Mouse (Mus musculus): ENCODE data around the gene Acp7. TPM values are rescaled to one million over a fixed set of nuclear protein-coding genes. Genes with fewer than 3 reads are reported as not detected.

The Acp7 gene
- polyA plus RNA-seq, 1 experiment from 2014 or later = 0.06 TPM

GRCm38 (mm10) chr7:28570291-28570981, 60.7 kb downstream of the Acp7 start:
- peak; percentile 84 for ATAC-seq
- Histone ChIP-seq H3K9me3 (no peaks in the 10 kb centered on the region), H3K36me3 (peaks cover 28% of the 10 kb centered on the region), H3K4me1 (replicated peaks) (peaks cover 48% of the 10 kb centered on the region), H3K9ac (peak overlapping the region; percentile 17), H3K27ac (peak overlapping the region; percentile 91), H3K4me2 (replicated peaks) (peak overlapping the region; percentile 49), H3K4me3 (replicated peaks) (no peak overlapping the region), H3K27me3 (replicated peaks) (no peaks in the 10 kb centered on the region)
- 53% methylated on average over 12 of the region's 12 CpGs for WGBS

GRCm38 (mm10) chr7:28568253-28568652, 62.9 kb downstream of the Acp7 start:
- no peak overlapping the region for H3K4me2 ChIP-seq (replicated peaks)
- H3K27me3 ChIP-seq (replicated peaks) = no peaks in the 10 kb centered on the region
- H3K9ac ChIP-seq = no peak overlapping the region
- no peak overlapping the region for H3K27ac ChIP-seq
- H3K36me3 ChIP-seq = peaks cover 45% of the 10 kb centered on the region
- ATAC-seq = no peak
- H3K4me1 ChIP-seq (replicated peaks) = peaks cover 38% of the 10 kb centered on the region
- no peak overlapping the region for H3K4me3 ChIP-seq (replicated peaks)
- H3K9me3 ChIP-seq = no peaks in the 10 kb centered on the region

- H3K27ac ChIP-seq = no peak overlapping the region
- WGBS = 90% methylated on average over 4 of the region's 4 CpGs
- no peaks in the 10 kb centered on the region for H3K9me3 ChIP-seq
- peaks cover 48% of the 10 kb centered on the region for H3K36me3 ChIP-seq
- H3K4me2 ChIP-seq (replicated peaks) = no peak overlapping the region
- no peak overlapping the region for H3K4me3 ChIP-seq (replicated peaks)
- H3K4me1 ChIP-seq (replicated peaks) = peaks cover 31% of the 10 kb centered on the region
- no peaks in the 10 kb centered on the region for H3K27me3 ChIP-seq (replicated peaks)
- no peak overlapping the region for H3K9ac ChIP-seq
- ATAC-seq = no peak
Observed at GRCm38 (mm10) chr7:28567539-28567938, 63.6 kb downstream of the Acp7 start.

- ATAC-seq = no peak
- WGBS = 85% methylated on average over 5 of the region's 5 CpGs
Observed at GRCm38 (mm10) chr7:28565407-28565806, 65.7 kb downstream of the Acp7 start.

GRCm38 (mm10) chr7:28562951-28563350, 68.2 kb downstream of the Acp7 start:
- H3K4me1 ChIP-seq (replicated peaks) = 0 out of 2 replicates have a peak, but pooled peaks cover 3% of the 10 kb centered on the region
- H3K27ac ChIP-seq = no peak overlapping the region
- H3K4me3 ChIP-seq (replicated peaks) = no peak overlapping the region
- no peaks in the 10 kb centered on the region for H3K27me3 ChIP-seq (replicated peaks)
- peaks cover 64% of the 10 kb centered on the region for H3K36me3 ChIP-seq
- H3K9ac ChIP-seq = no peak overlapping the region
- ATAC-seq = no peak
- H3K9me3 ChIP-seq = no peaks in the 10 kb centered on the region
- 91% methylated on average over 13 of the region's 13 CpGs for WGBS
- H3K4me2 ChIP-seq (replicated peaks) = no peak overlapping the region

More at GRCm38 (mm10) chr7:28565407-28565806, 65.7 kb downstream of the Acp7 start:
- Histone ChIP-seq H3K9ac (no peak overlapping the region), H3K27me3 (replicated peaks) (no peaks in the 10 kb centered on the region), H3K9me3 (no peaks in the 10 kb centered on the region), H3K4me1 (replicated peaks) (peaks cover 10% of the 10 kb centered on the region), H3K27ac (no peak overlapping the region), H3K4me2 (replicated peaks) (no peak overlapping the region), H3K36me3 (peaks cover 62% of the 10 kb centered on the region), H3K4me3 (replicated peaks) (no peak overlapping the region)

- Histone ChIP-seq H3K9me3 (no peaks in the 10 kb centered on the region), H3K4me2 (replicated peaks) (no peak overlapping the region), H3K27ac (no peak overlapping the region), H3K36me3 (peaks cover 58% of the 10 kb centered on the region), H3K4me3 (replicated peaks) (no peak overlapping the region), H3K27me3 (replicated peaks) (no peaks in the 10 kb centered on the region), H3K4me1 (replicated peaks) (0 out of 2 replicates have a peak, but pooled peaks cover 3% of the 10 kb centered on the region), H3K9ac (no peak overlapping the region)
- 93% methylated on average over 13 of the region's 13 CpGs for WGBS
- no peak for ATAC-seq
Observed at GRCm38 (mm10) chr7:28562371-28562770, 68.8 kb downstream of the Acp7 start.

GRCm38 (mm10) chr7:28561967-28562366, 69.2 kb downstream of the Acp7 start:
- 88% methylated on average over 11 of the region's 11 CpGs for WGBS
- no peak overlapping the region for H3K4me2 ChIP-seq (replicated peaks)
- peaks cover 54% of the 10 kb centered on the region for H3K36me3 ChIP-seq
- H3K27me3 ChIP-seq (replicated peaks) = no peaks in the 10 kb centered on the region
- H3K4me1 ChIP-seq (replicated peaks) = peaks cover 3% of the 10 kb centered on the region; the same call in 1 of the 2 replicates
- H3K9ac ChIP-seq = no peak overlapping the region
- ATAC-seq = no peak
- H3K9me3 ChIP-seq = no peaks in the 10 kb centered on the region
- no peak overlapping the region for H3K27ac ChIP-seq
- no peak overlapping the region for H3K4me3 ChIP-seq (replicated peaks)

GRCm38 (mm10) chr7:28560856-28561255, 70.3 kb downstream of the Acp7 start:
- Histone ChIP-seq H3K36me3 (peaks cover 46% of the 10 kb centered on the region), H3K4me1 (replicated peaks) (peaks cover 8% of the 10 kb centered on the region), H3K4me3 (replicated peaks) (no peak overlapping the region), H3K27ac (no peak overlapping the region), H3K27me3 (replicated peaks) (no peaks in the 10 kb centered on the region), H3K9me3 (no peaks in the 10 kb centered on the region), H3K4me2 (replicated peaks) (no peak overlapping the region), H3K9ac (no peak overlapping the region)
- WGBS = 90% methylated on average over 10 of the region's 10 CpGs
- no peak for ATAC-seq

GRCm38 (mm10) chr7:28558486-28558885, 72.6 kb downstream of the Acp7 start:
- 50% methylated on average over 4 of the region's 4 CpGs for WGBS
- H3K27me3 ChIP-seq (replicated peaks) = no peaks in the 10 kb centered on the region
- peaks cover 27% of the 10 kb centered on the region for H3K36me3 ChIP-seq
- no peak overlapping the region for H3K27ac ChIP-seq
- peaks cover 8% of the 10 kb centered on the region for H3K4me1 ChIP-seq (replicated peaks)
- H3K9ac ChIP-seq = no peak overlapping the region
- no peaks in the 10 kb centered on the region for H3K9me3 ChIP-seq
- 0 out of 2 replicates have a peak, but pooled peaks have one; percentile 13 for ATAC-seq
- H3K4me2 ChIP-seq (replicated peaks) = no peak overlapping the region
- no peak overlapping the region for H3K4me3 ChIP-seq (replicated peaks)

GRCm38 (mm10) chr7:28557708-28558107, 73.4 kb downstream of the Acp7 start:
- no peak for ATAC-seq
- Histone ChIP-seq H3K27me3 (replicated peaks) (no peaks in the 10 kb centered on the region), H3K4me1 (replicated peaks) (peaks cover 8% of the 10 kb centered on the region), H3K9ac (no peak overlapping the region), H3K4me2 (replicated peaks) (no peak overlapping the region), H3K4me3 (replicated peaks) (no peak overlapping the region), H3K36me3 (peaks cover 24% of the 10 kb centered on the region), H3K9me3 (no peaks in the 10 kb centered on the region), H3K27ac (no peak overlapping the region)
- WGBS = 66% methylated on average over 6 of the region's 6 CpGs

Other genes with a start within 250 kb of the Acp7 start
- gene Med29, start 238.6 kb downstream of the Acp7 start, polyA plus RNA-seq (2015; fragmentation: Nextera tagmentation; extraction: Ambion mirVana) = 48.3 and 50.0 TPM in 2 replicates
- 70.8 and 78.9 TPM in 2 replicates for gene Paf1, start 238.4 kb downstream of the Acp7 start, polyA plus RNA-seq (2015; fragmentation: Nextera tagmentation; extraction: Ambion mirVana)
- gene Gmfg, start 193.9 kb downstream of the Acp7 start, polyA plus RNA-seq (2015; fragmentation: Nextera tagmentation; extraction: Ambion mirVana) = 17.5 and 19.9 TPM in 2 replicates
- gene Lrfn1, start 179.4 kb downstream of the Acp7 start, polyA plus RNA-seq (2015; fragmentation: Nextera tagmentation; extraction: Ambion mirVana) = 1.9 and 2.7 TPM in 2 replicates
- gene Ifnl2, start 120.9 kb downstream of the Acp7 start, polyA plus RNA-seq (2015; fragmentation: Nextera tagmentation; extraction: Ambion mirVana) = not detected in 2 replicates
- gene Ifnl3, start 108.5 kb downstream of the Acp7 start, polyA plus RNA-seq (2015; fragmentation: Nextera tagmentation; extraction: Ambion mirVana) = not detected in 2 replicates
- gene Sycn, start 90.4 kb downstream of the Acp7 start, polyA plus RNA-seq (2015; fragmentation: Nextera tagmentation; extraction: Ambion mirVana) = 33.3 and 122 TPM in 2 replicates
- gene Nccrp1, start 84.1 kb downstream of the Acp7 start, polyA plus RNA-seq (2015; fragmentation: Nextera tagmentation; extraction: Ambion mirVana) = not detected in 2 replicates
- gene Samd4b, start 33.2 kb downstream of the Acp7 start, polyA plus RNA-seq (2015; fragmentation: Nextera tagmentation; extraction: Ambion mirVana) = 18.9 and 19.5 TPM in 2 replicates
- 51.7 and 53.1 TPM in 2 replicates for gene Pak4, start 33.1 kb downstream of the Acp7 start, polyA plus RNA-seq (2015; fragmentation: Nextera tagmentation; extraction: Ambion mirVana)
- gene Fbxo27, start 61.5 kb upstream of the Acp7 start, polyA plus RNA-seq (2015; fragmentation: Nextera tagmentation; extraction: Ambion mirVana) = 2.9 and 3.1 TPM in 2 replicates
- gene Fbxo17, start 85.5 kb upstream of the Acp7 start, polyA plus RNA-seq (2015; fragmentation: Nextera tagmentation; extraction: Ambion mirVana) = 6.6 and 6.7 TPM in 2 replicates
- gene Mrps12, start 110.5 kb upstream of the Acp7 start, polyA plus RNA-seq (2015; fragmentation: Nextera tagmentation; extraction: Ambion mirVana) = 136 and 143 TPM in 2 replicates
- gene Sars2, start 110.7 kb upstream of the Acp7 start, polyA plus RNA-seq (2015; fragmentation: Nextera tagmentation; extraction: Ambion mirVana) = 22.6 and 25.1 TPM in 2 replicates
- gene Ccer2, start 124.8 kb upstream of the Acp7 start, polyA plus RNA-seq (2015; fragmentation: Nextera tagmentation; extraction: Ambion mirVana) = not detected in 2 replicates
- gene Sirt2, start 135.4 kb upstream of the Acp7 start, polyA plus RNA-seq (2015; fragmentation: Nextera tagmentation; extraction: Ambion mirVana) = 54.9 and 60.3 TPM in 2 replicates
- 40.2 and 43.7 TPM in 2 replicates for gene Nfkbib, start 136.2 kb upstream of the Acp7 start, polyA plus RNA-seq (2015; fragmentation: Nextera tagmentation; extraction: Ambion mirVana)
- gene Rinl, start 157.6 kb upstream of the Acp7 start, polyA plus RNA-seq (2015; fragmentation: Nextera tagmentation; extraction: Ambion mirVana) = 4.5 and 5.6 TPM in 2 replicates
- 210 and 237 TPM in 2 replicates for gene Hnrnpl, start 177.2 kb upstream of the Acp7 start, polyA plus RNA-seq (2015; fragmentation: Nextera tagmentation; extraction: Ambion mirVana)
- gene Ech1, start 193.9 kb upstream of the Acp7 start, polyA plus RNA-seq (2015; fragmentation: Nextera tagmentation; extraction: Ambion mirVana) = 234 and 260 TPM in 2 replicates
- gene Lgals4, start 202.5 kb upstream of the Acp7 start, polyA plus RNA-seq (2015; fragmentation: Nextera tagmentation; extraction: Ambion mirVana) = 1,462 and 1,582 TPM in 2 replicates
- gene Lgals7, start 232.5 kb upstream of the Acp7 start, polyA plus RNA-seq (2015; fragmentation: Nextera tagmentation; extraction: Ambion mirVana) = 0.98 and 1.4 TPM in 2 replicates

All from intestine, embryonic 15.5 days (tissue).